Comparison of ENCODE assay signal across 24 mouse cellular contexts in genomic region chr7:46767371-46767770, GRCm38 (mm10). TPM values are rescaled to one million over a fixed set of nuclear protein-coding genes. Genes with fewer than 3 reads are reported as not detected.
DNase-seq lines count a peak whose midpoint lies in the region; ATAC-seq and TF ChIP-seq lines count a peak whose summit lies in the region.
"Had no signal": no experiment of that assay in that cellular context is flagged by ENCODE, and none has a peak within 500 bp of the region (broad histone marks: within the 10 kb centered on the region; RNA-seq: fewer than 3 reads in every experiment).

No protein-coding gene starts in this region.

- no peaks in the 10 kb centered on the region for H3K79me2 ChIP-seq in MEL (ENCODE audit: control insufficient read depth, insufficient read depth, low read length, poor library complexity)

- no peak overlapping the region for H3K4me2 ChIP-seq in lung, embryonic 14.5 days
- H3K4me2 ChIP-seq: embryonic facial prominence, embryonic 12.5 days; heart, embryonic 13.5 days; hindbrain, embryonic 12.5 days had no signal

- no peaks in the 10 kb centered on the region for H3K27me3 ChIP-seq in lung, embryonic 14.5 days (ENCODE audit: insufficient read depth, low read length)
- no peaks in the 10 kb centered on the region for H3K27me3 ChIP-seq in MEL (ENCODE audit: control insufficient read depth in 1 of 2, insufficient read depth in 2 of 2, low read length in 2 of 2)
- H3K27me3 ChIP-seq: embryonic facial prominence, embryonic 12.5 days; heart, embryonic 13.5 days; hindbrain, embryonic 12.5 days had no signal

- no peak overlapping the region for H3K9ac ChIP-seq in lung, embryonic 14.5 days
- no peak overlapping the region for H3K9ac ChIP-seq in MEL (ENCODE audit: control insufficient read depth, low read depth, low read length, poor library complexity, severe bottlenecking)
- H3K9ac ChIP-seq: embryonic facial prominence, embryonic 12.5 days; forebrain, postnatal 0 days; heart, embryonic 13.5 days; hindbrain, embryonic 12.5 days had no signal

- no peak overlapping the region for H3K4me3 ChIP-seq in lung, embryonic 14.5 days (ENCODE audit: low read depth, low read length)
- H3K4me3 ChIP-seq in MEL (ENCODE audit: control insufficient read depth in 1 of 2, insufficient read depth in 1 of 2, low read depth in 2 of 2, low read length in 2 of 2) = no peak overlapping the region
- H3K4me3 ChIP-seq: embryonic facial prominence, embryonic 12.5 days; heart, embryonic 13.5 days; hindbrain, embryonic 12.5 days had no signal

- peak overlapping the region; percentile 77; the same call in 1 of the 2 replicates for H3K27ac ChIP-seq in lung, embryonic 14.5 days (ENCODE audit: low read depth)
- H3K27ac ChIP-seq in MEL (ENCODE audit: control insufficient read depth, low read depth, low read length) = no peak overlapping the region
- H3K27ac ChIP-seq: embryonic facial prominence, embryonic 12.5 days; heart, embryonic 13.5 days; hindbrain, embryonic 12.5 days had no signal

- TF ChIP-seq EP300 in MEL (IDR thresholded peaks at IDR 0.05; ENCODE audit: low read depth in 1 of 2, low read length in 2 of 2) = no peak

- peaks cover 71% of the 10 kb centered on the region for H3K36me3 ChIP-seq in lung, embryonic 14.5 days (ENCODE audit: insufficient read depth)
- peaks cover 0 to 14% of the 10 kb centered on the region in 2 experiments; a peak in 2 of 4 replicates for H3K36me3 ChIP-seq in MEL (ENCODE audit: control insufficient read depth in 1 of 2, insufficient read depth in 2 of 2, low read length in 2 of 2)

- H3K9me3 ChIP-seq in lung, embryonic 14.5 days (ENCODE audit: low read depth, low read length) = no peaks in the 10 kb centered on the region
- H3K9me3 ChIP-seq in MEL (replicated peaks; ENCODE audit: insufficient read depth, low read length) = no peaks in the 10 kb centered on the region
- H3K9me3 ChIP-seq: embryonic facial prominence, embryonic 12.5 days; heart, embryonic 13.5 days; hindbrain, embryonic 12.5 days had no signal

- no peak for TF ChIP-seq RAD21 in MEL (IDR thresholded peaks at IDR 0.05; ENCODE audit: low read depth, low read length)

- DNase-seq in lung, embryonic 14.5 days = peak; percentile 75
- DNase-seq in lung, postnatal 4 days = no peak
- no peak for DNase-seq in MEL (ENCODE audit: low read depth, low spot score)
- peak; percentile 68 for DNase-seq in MN1 (ENCODE audit: low spot score)
- peak; percentile 42 for DNase-seq in lung, postnatal 36 days
- no peak for DNase-seq in thymus, postnatal 25 days
- DNase-seq: adrenal gland, postnatal 14 days; cerebellum, adult 11-12 months; cerebellum, adult 9-10 months; cerebellum, postnatal 25 days; forebrain, postnatal 0 days; gastrocnemius, postnatal 14 days; heart, postnatal 4 days had no signal

- TF ChIP-seq CTCF in lung, embryonic 14.5 days (IDR thresholded peaks at IDR 0.05; ENCODE audit: low read depth) = no peak
- TF ChIP-seq CTCF in MEL (IDR thresholded peaks at IDR 0.05 in 2 of 3, conservative IDR thresholded peaks at IDR 0.05 in 1 of 3; ENCODE audit: control insufficient read depth in 1 of 3, insufficient read depth in 1 of 3, low read depth in 2 of 3, low read length in 3 of 3, poor library complexity in 1 of 3, severe bottlenecking in 1 of 3) = no peak

- ATAC-seq in lung, embryonic 14.5 days (ENCODE audit: insufficient read depth) = peak; percentile 53; the same call in 1 of the 2 replicates
- ATAC-seq: forebrain, postnatal 0 days; hindbrain, embryonic 16.5 days had no signal

- TF ChIP-seq POLR2A in MEL (IDR thresholded peaks at IDR 0.05; ENCODE audit: control insufficient read depth in 1 of 2, insufficient read depth in 1 of 2, low read depth in 1 of 2, low read length in 2 of 2, poor library complexity in 1 of 2) = no peak

- no peaks in the 10 kb centered on the region; the same call in 1 of the 2 replicates for H3K4me1 ChIP-seq in lung, embryonic 14.5 days (ENCODE audit: insufficient read depth)
- no peaks in the 10 kb centered on the region for H3K4me1 ChIP-seq in MEL (ENCODE audit: control insufficient read depth in 1 of 2, insufficient read depth in 2 of 2, low read length in 2 of 2)
- H3K4me1 ChIP-seq: embryonic facial prominence, embryonic 12.5 days; heart, embryonic 13.5 days; hindbrain, embryonic 12.5 days had no signal

TF ChIP-seq in MEL, 35 proteins besides CTCF, POLR2A, EP300 and RAD21:
- TF ChIP-seq RCOR1 (IDR thresholded peaks at IDR 0.05; ENCODE audit: low read depth, low read length) (0 out of 2 replicates have a peak, but pooled peaks have one; percentile 13), ELF1 (IDR thresholded peaks at IDR 0.05; ENCODE audit: low read depth, low read length) (no peak)
TF ChIP-seq in MEL: peak in this region for 1.

RNA-seq across cellular contexts. Expression of gene Saa2, which starts 15.8 kb away (rescaled TPM):
- not detected in 2 replicates for polyA plus RNA-seq in lung, embryonic 14.5 days (2014; fragmentation: Nextera tagmentation; extraction: Ambion mirVana)
- total RNA-seq in MEL (2012; rRNA removed) = not detected in 2 replicates
- polyA plus RNA-seq in MEL (2012; ENCODE audit: insufficient read depth in 1 of 2, insufficient read length in 2 of 2, low read depth in 1 of 2, low replicate concordance in 2 of 2, missing spikeins in 1 of 2) = not detected
- total RNA-seq: adrenal gland, adult 18-20 months; ES-E14; forebrain, postnatal 0 days; granulocyte monocyte progenitor cell, adult 5-6 weeks; heart, postnatal 4 days had no signal
- polyA plus RNA-seq: cortical plate, adult 2 months; embryonic facial prominence, embryonic 12.5 days; forebrain, embryonic 11.5 days; forebrain, postnatal 0 days; heart, embryonic 13.5 days; heart, postnatal 0 days; hindbrain, embryonic 12.5 days had no signal

RNA-seq across cellular contexts. Expression of gene Saa1, which starts 24.6 kb away (rescaled TPM):
- polyA plus RNA-seq in lung, embryonic 14.5 days (2014; fragmentation: Nextera tagmentation; extraction: Ambion mirVana) = not detected in 2 replicates
- not detected in 2 replicates for total RNA-seq in MEL (2012; rRNA removed)
- not detected for polyA plus RNA-seq in MEL (2012; ENCODE audit: insufficient read depth in 1 of 2, insufficient read length in 2 of 2, low read depth in 1 of 2, low replicate concordance in 2 of 2, missing spikeins in 1 of 2)
- total RNA-seq: adrenal gland, adult 18-20 months; ES-E14; forebrain, postnatal 0 days; gastrocnemius, adult 18-20 months; granulocyte monocyte progenitor cell, adult 5-6 weeks; heart, postnatal 4 days had no signal
- polyA plus RNA-seq: cortical plate, adult 2 months; forebrain, embryonic 11.5 days; heart, embryonic 13.5 days; heart, postnatal 0 days had no signal

RNA-seq across cellular contexts. Expression of gene Hps5, which starts 28.5 kb away (rescaled TPM):
- polyA plus RNA-seq in lung, embryonic 14.5 days (2014; fragmentation: Nextera tagmentation; extraction: Ambion mirVana) = 19.2 and 24.5 TPM in 2 replicates
- total RNA-seq in MEL (2012; rRNA removed) = 15.5 and 19.3 TPM in 2 replicates
- 10 to 100 TPM in 1 of 2 experiments, not detected in 1; 20.2 TPM for polyA plus RNA-seq in MEL (2012; ENCODE audit: insufficient read depth in 1 of 2, insufficient read length in 2 of 2, low read depth in 1 of 2, low replicate concordance in 2 of 2, missing spikeins in 1 of 2)

RNA-seq across cellular contexts. Expression of gene Gtf2h1, which starts 28.5 kb away (rescaled TPM):
- polyA plus RNA-seq in lung, embryonic 14.5 days (2014; fragmentation: Nextera tagmentation; extraction: Ambion mirVana) = 41.7 and 47.1 TPM in 2 replicates
- 122 and 142 TPM in 2 replicates for total RNA-seq in MEL (2012; rRNA removed)
- polyA plus RNA-seq in MEL (2012; ENCODE audit: insufficient read depth in 1 of 2, insufficient read length in 2 of 2, low read depth in 1 of 2, low replicate concordance in 2 of 2, missing spikeins in 1 of 2) = 100 to 1,000 TPM in 1 of 2 experiments, not detected in 1; 105 TPM

RNA-seq across cellular contexts. Expression of gene Saa4, which starts 35.0 kb away (rescaled TPM):
- polyA plus RNA-seq in lung, embryonic 14.5 days (2014; fragmentation: Nextera tagmentation; extraction: Ambion mirVana) = not detected in 2 replicates
- not detected in 2 replicates for total RNA-seq in MEL (2012; rRNA removed)
- polyA plus RNA-seq in MEL (2012; ENCODE audit: insufficient read depth in 1 of 2, insufficient read length in 2 of 2, low read depth in 1 of 2, low replicate concordance in 2 of 2, missing spikeins in 1 of 2) = not detected
- total RNA-seq: adrenal gland, adult 18-20 months; ES-E14; forebrain, postnatal 0 days; gastrocnemius, postnatal 14 days; granulocyte monocyte progenitor cell, adult 5-6 weeks; heart, postnatal 4 days had no signal
- polyA plus RNA-seq: cortical plate, adult 2 months; embryonic facial prominence, embryonic 12.5 days; forebrain, embryonic 11.5 days; forebrain, postnatal 0 days; heart, embryonic 13.5 days; heart, postnatal 0 days; hindbrain, embryonic 12.5 days; hindbrain, embryonic 16.5 days had no signal

Comparison
In these comparisons a context has a peak if more than half of its experiments do, and no peak if none do; other contexts are left out.
1. DNase-seq: peak in lung, embryonic 14.5 days (single experiment), MN1 (single experiment) and lung, postnatal 36 days (single experiment); none in lung, postnatal 4 days (0 of 2), MEL (single experiment) and thymus, postnatal 25 days (single experiment).